Mouse (Mus musculus): ENCODE data around the gene Tepp.

The Tepp gene

GRCm38 (mm10) chr8:95362272-95362671, 51.9 kb downstream of the Tepp start:
- DNase-seq (ENCODE audit: low spot score in 2 of 2), result no peak

DNA sequence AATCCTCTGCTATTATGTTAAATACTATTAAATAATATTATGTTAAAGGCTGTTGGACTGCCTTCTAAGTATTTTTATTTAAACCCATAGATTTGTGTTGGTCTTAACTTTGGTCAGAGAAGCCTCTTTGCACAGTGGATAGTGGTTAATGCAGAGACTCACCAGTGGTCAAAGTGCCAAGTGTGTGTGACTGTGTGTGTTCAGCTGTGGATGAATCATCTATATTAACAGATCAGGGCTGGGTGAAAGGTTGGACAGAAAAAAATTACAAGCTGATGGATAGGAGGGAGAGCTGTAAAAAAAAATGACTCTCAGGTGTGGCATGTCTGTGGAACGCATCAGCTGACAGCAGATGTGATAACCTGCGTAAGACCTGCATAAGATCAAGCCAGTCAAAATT, 53.5 kb downstream of the Tepp start:
- DNase-seq (ENCODE audit: low spot score in 2 of 2), result no peak

GRCm38 (mm10) chr8:95369581-95370326, 59.4 kb downstream of the Tepp start:
- DNase-seq (ENCODE audit: low spot score in 2 of 2), result no peak

- no peak for DNase-seq (ENCODE audit: low spot score in 2 of 2)
Observed at GRCm38 (mm10) chr8:95373389-95374002, 63.1 kb downstream of the Tepp start.

DNA sequence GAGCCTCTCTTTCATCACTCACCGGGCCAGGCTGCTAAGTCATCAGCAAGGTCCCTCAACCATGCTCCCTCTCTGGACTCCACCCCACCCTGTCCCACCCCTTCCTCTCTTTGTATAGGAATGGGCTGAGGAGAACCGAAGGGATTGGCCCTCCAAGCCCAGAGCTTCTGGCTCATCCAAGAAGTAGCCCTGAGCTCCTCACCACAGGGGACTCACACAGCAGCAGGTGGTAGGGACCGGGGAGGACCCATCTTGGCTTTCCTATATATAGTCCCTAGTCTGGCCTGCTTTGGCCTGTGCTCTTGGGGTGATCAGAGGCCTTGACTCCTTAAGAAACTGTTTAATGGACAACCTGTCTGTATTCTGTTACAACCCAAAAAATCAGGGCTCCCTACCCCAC, 64.1 kb downstream of the Tepp start:
- no peak for DNase-seq (ENCODE audit: low spot score in 2 of 2)

DNA sequence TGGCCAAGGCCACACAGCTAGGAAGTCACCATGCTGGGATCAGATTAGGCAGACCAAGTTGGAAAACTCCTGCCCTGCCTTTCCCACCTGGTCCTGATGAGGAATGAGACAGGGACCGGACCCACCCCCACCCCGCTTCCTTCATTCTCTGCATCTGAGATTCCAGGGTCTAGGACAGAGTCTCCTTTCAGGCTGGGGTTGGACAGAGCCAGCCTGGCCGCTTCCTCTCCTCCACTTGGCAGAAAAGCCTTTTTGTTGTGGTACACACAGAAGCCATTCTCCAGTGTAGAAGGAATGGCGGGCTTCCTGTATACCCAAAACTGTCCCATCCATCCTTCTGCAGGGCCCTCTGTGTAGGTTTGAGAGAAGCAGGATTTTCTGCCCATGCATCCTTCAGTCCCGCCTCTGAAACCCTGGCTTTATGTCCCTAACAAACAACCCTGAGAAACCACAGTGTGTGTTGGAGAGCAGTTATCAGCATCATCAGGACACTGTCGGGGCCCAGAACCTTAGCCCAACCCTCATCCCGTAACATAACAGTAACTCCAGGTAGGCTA, 65.1 kb downstream of the Tepp start:
- no peak for DNase-seq (ENCODE audit: low spot score in 2 of 2)

Data from right cerebral cortex, postnatal 36 days (tissue).